Mouse (Mus musculus) mesoderm, embryonic 11.5 days (tissue): ENCODE results near the gene Rps16.
"Not testable (repeated sequence)": the region's sequence is repeated elsewhere in the genome, so short reads cannot be mapped to it uniquely, and the experiment has no call there.

ENCODE experiments used
- DNase-seq: peaks from one replicate; pipeline ENCODE4 v3.0.0-alpha.2; 2012; ENCODE audit warnings: low read depth, low spot score

The Rps16 gene

DNA sequence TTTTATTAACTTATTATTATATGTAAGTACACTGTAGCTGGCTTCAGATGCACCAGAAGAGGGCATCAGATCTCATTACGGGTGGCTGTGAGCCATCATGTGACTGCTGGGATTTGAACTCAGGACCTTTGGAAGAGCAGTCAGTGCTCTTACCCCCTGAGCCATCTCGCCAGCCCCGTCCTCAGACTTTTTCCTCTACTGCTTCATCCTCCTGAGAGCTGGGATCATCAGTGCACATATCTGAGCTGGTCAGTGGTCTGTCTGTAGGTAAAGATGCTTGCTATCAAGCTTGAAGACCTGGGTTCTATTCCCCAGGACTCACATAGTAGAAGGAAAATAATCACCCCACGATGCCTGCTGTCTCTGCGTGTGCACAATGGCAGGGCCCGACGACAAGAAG lies 36.9 kb downstream of the Rps16 start:
- DNase-seq: not testable (repeated sequence)

GRCm38 (mm10) chr7:28390331-28390730 lies 39.9 kb downstream of the Rps16 start:
- no peak for DNase-seq

- DNase-seq: peak; percentile 99
These were observed 42.2 kb downstream of the Rps16 start, which contains the start of the genes Med29 and Paf1 for GRCm38 (mm10) chr7:28392429-28393271. TSS of gene Med29 (minus strand) at chr7:28392708. TSS of gene Paf1 (plus strand) at chr7:28392951.

DNA sequence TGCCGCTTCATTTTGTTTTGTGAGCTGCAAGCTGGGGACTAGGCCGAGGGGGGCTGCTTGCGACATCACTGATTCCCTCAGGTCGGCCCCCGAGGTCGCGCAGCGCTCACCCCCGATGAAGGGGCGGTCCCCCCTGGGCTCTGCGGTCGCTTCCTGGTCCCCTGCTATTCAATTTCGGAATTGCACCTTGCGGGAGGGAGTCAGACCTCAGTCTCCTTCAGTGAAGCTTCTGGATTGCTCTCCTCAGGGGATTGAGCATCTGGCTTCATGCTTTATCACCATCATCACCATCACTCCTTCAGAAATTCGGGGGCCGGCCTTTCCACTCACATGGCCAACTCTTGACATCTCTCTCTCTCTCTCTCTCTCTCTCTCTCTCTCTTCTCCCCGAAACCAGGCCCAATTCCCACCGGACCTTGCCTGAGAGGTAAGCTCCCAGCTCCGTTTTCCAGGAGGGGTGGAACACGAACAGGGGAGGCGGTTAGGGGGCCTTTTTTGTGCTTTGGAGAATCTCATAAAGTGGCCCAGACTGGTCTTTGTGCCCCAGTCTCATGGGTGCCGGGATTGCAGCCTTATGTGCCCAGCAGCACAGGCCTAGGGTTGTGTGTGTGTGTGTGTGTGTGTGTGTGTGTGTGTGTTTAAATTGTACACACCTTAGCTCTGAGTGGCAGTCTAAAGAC lies 43.0 kb downstream of the Rps16 start:
- no peak for DNase-seq

- no peak for DNase-seq
These were observed 45.0 kb downstream of the Rps16 start for GRCm38 (mm10) chr7:28395425-28395824.

DNA sequence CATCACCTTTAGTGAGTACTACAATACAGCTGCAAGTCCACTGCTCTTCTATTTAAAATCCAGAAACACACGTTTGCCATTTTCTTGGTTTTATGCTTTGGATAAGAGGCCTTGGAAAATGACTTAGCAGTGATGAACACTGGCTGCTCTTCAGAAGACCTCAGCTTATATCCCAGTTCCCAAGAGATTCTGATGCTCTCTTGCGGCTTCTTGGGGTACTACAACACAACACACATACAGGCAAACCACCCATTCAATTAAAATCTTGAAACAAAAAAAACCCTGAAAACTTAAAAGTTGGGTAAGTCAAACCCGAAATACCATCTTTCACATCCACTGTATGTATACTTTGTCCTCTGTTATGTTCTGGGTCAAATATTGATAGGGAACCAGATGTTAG lies 47.5 kb downstream of the Rps16 start:
- no peak for DNase-seq

DNA sequence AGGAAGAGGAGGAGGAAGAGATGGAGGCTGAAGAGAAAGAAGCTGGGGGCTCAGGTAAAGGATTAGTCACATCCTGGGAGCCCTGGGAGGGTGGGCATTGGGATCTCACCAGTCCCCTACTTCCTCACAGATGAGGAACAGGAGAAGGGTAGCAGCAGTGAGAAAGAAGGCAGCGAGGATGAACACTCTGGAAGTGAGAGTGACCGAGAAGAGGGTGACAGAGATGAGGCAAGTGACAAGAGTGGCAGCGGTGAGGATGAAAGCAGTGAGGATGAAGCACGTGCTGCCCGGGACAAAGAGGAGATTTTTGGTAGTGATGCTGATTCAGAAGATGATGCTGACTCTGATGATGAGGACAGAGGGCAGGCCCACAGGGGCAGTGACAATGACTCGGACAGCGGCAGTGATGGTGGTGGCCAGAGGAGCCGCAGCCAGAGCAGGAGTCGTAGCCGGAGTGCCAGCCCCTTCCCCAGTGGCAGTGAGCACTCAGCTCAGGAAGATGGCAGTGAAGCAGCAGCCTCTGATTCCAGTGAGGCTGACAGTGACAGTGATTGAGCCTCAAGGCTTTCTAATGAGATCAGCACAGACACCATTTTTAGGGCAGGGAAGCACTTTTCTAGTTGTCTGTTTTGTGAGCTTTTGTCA lies 48.4 kb downstream of the Rps16 start:
- DNase-seq: no peak

GRCm38 (mm10) chr7:28401030-28401429 lies 50.6 kb downstream of the Rps16 start:
- no peak for DNase-seq

DNA sequence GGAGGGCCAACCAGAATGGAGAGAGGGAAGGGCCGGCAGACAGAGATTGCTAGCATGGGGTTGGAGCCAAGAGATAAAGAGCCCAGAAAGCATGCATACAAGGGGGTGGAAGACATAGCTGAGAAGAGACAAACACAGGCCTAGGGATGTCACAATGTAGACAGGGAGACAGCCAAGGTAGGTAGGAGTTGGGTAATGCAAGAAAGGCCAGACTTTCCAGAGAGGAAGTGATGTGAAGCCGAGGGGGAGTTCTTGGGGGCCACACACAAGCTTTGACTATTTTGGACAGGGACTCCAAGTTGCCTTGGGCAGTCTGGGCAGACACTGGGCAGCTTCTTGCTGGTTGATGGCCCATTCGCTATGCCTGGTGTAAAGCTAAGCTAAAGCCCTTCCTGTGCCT lies 51.5 kb downstream of the Rps16 start:
- DNase-seq: no peak
